8 mouse cellular contexts compared by ENCODE assay signal in genomic region chr4:126262119-126262807, GRCm38 (mm10). TPM values are rescaled to one million over a fixed set of nuclear protein-coding genes. Genes with fewer than 3 reads are reported as not detected.
A peak's percentile ranks its signal among the peaks of the same experiment; 100 is the strongest.
DNase-seq lines count a peak whose midpoint lies in the region; ATAC-seq lines count a peak whose summit lies in the region.

Gene Trappc3, plus strand, starts transcription at chr4:126262325.

- H3K4me1 ChIP-seq in forebrain, embryonic 14.5 days (ENCODE audit: control insufficient read depth, insufficient read depth, low read length) = peaks cover 22% of the 10 kb centered on the region
- peaks cover 73% of the 10 kb centered on the region for H3K4me1 ChIP-seq in neural tube, embryonic 15.5 days

- H3K4me3 ChIP-seq in forebrain, embryonic 14.5 days (ENCODE audit: low read depth, low read length) = peak within 1 kb of the TSS; percentile 79
- H3K4me3 ChIP-seq in neural tube, embryonic 15.5 days (replicated peaks) = peak within 1 kb of the TSS; percentile 90

- peak within 1 kb of the TSS; percentile 78 for H3K4me2 ChIP-seq in forebrain, embryonic 14.5 days (ENCODE audit: low read length)
- peak within 1 kb of the TSS; percentile 76 for H3K4me2 ChIP-seq in neural tube, embryonic 15.5 days

- intact Hi-C loops in heart, postnatal 14 days (cut with DNase I) = loop anchor here (2.0 kb wide), 1 partner anchor 79 kb away; no protein-coding TSS in a partner anchor

- peak; percentile 98 for DNase-seq in ES-CJ7 (ENCODE audit: low read depth, low spot score)
- peak; percentile 100 for DNase-seq in cerebellum, adult 11 months
- DNase-seq in forebrain, embryonic 14.5 days (ENCODE audit: low spot score) = peak; percentile 99
- peak; percentile 99 to 100 for DNase-seq in heart, postnatal 14 days
- DNase-seq in layer of hippocampus, adult 11-12 months (ENCODE audit: low spot score) = peak; percentile 100
- DNase-seq in lung, adult 18-20 months = peak; percentile 99 to 100
- peak; percentile 98 for DNase-seq in testis, postnatal 14 days (ENCODE audit: low spot score)

- H3K9ac ChIP-seq in forebrain, embryonic 14.5 days (ENCODE audit: low read length) = peak within 1 kb of the TSS; percentile 91
- H3K9ac ChIP-seq in neural tube, embryonic 15.5 days (replicated peaks) = peak within 1 kb of the TSS; percentile 96

- ATAC-seq in forebrain, embryonic 14.5 days = peak; percentile 98
- ATAC-seq in neural tube, embryonic 15.5 days (ENCODE audit: low FRiP score) = peak; percentile 95

- H3K36me3 ChIP-seq in forebrain, embryonic 14.5 days (ENCODE audit: control insufficient read depth, insufficient read depth, low read length) = no peaks in the 10 kb centered on the region
- H3K36me3 ChIP-seq in neural tube, embryonic 15.5 days = no peaks in the 10 kb centered on the region

- WGBS in forebrain, embryonic 14.5 days = under 1% methylated on average over 46 of the region's 46 CpGs
- under 1% methylated on average over 44 of the region's 46 CpGs for WGBS in neural tube, embryonic 15.5 days

- no peaks in the 10 kb centered on the region for H3K27me3 ChIP-seq in forebrain, embryonic 14.5 days (replicated peaks; ENCODE audit: control insufficient read depth, insufficient read depth, low read length)
- no peaks in the 10 kb centered on the region for H3K27me3 ChIP-seq in neural tube, embryonic 15.5 days (replicated peaks)

- H3K27ac ChIP-seq in forebrain, embryonic 14.5 days (ENCODE audit: low read depth, low read length) = no peak within 1 kb of the TSS
- H3K27ac ChIP-seq in neural tube, embryonic 15.5 days (replicated peaks) = peak within 1 kb of the TSS; percentile 77

- H3K9me3 ChIP-seq in forebrain, embryonic 14.5 days (replicated peaks; ENCODE audit: control insufficient read depth, low read length) = no peaks in the 10 kb centered on the region
- H3K9me3 ChIP-seq in neural tube, embryonic 15.5 days (replicated peaks) = no peaks in the 10 kb centered on the region

RNA-seq across cellular contexts. Expression of gene Trappc3, which starts in this region (rescaled TPM):
- 36.9 and 39.3 TPM in 2 replicates for polyA plus RNA-seq in forebrain, embryonic 14.5 days (2014; fragmentation: Nextera tagmentation; extraction: Ambion mirVana)
- total RNA-seq in heart, postnatal 14 days (2021) = 10 to 100 TPM; 45.6 to 49.3 TPM
- 175 and 188 TPM in 2 replicates for polyA plus RNA-seq in neural tube, embryonic 15.5 days (2015; fragmentation: Nextera tagmentation; extraction: Ambion mirVana)
